Mouse (Mus musculus) intestine, embryonic 14.5 days (tissue): ENCODE results near the gene Zfp385b. TPM values are rescaled to one million over a fixed set of nuclear protein-coding genes. Genes with fewer than 3 reads are reported as not detected.

Experiments used
- ATAC-seq: fragments of 200-750 bp; cut with Nextera tagmentation; replicated peaks from 2 replicates; pipeline ENCODE4 v1.8.0; 2017; ENCODE audit warnings: low read depth, moderate number of reproducible peaks, moderate TSS enrichment, moderate library complexity; ENCODE audit not compliant: low FRiP score, low TSS enrichment
- DNase-seq: peaks from one replicate; pipeline ENCODE4 v3.0.0-alpha.2; 2018; ENCODE audit warnings: low spot score
- H3K27ac ChIP-seq: fragments of 300-500 bp; sonication (generic); 2 replicates; pipeline ENCODE4 v1.5.1; 2014; ENCODE audit warnings: low read depth, mild to moderate bottlenecking, control low read depth
- H3K27me3 ChIP-seq: fragments of 300-500 bp; sonication (generic); replicated peaks from 2 replicates; pipeline ENCODE4 v1.6.1; 2014; ENCODE audit warnings: low read length, control low read depth; ENCODE audit not compliant: control insufficient read depth, insufficient read depth
- H3K36me3 ChIP-seq: fragments of 300-500 bp; sonication (generic); 2 replicates; pipeline ENCODE4 v1.6.1; 2014; ENCODE audit warnings: low read length, control low read depth; ENCODE audit not compliant: control insufficient read depth, insufficient read depth
- H3K4me1 ChIP-seq: fragments of 300-500 bp; sonication (generic); replicated peaks from 2 replicates; pipeline ENCODE4 v1.6.1; 2014; ENCODE audit warnings: low read length, control low read depth, mixed read lengths; ENCODE audit not compliant: control insufficient read depth, insufficient read depth
- H3K4me2 ChIP-seq: fragments of 300-500 bp; sonication (generic); 2 replicates; pipeline ENCODE4 v1.6.1; 2014; ENCODE audit warnings: low read length
- H3K4me3 ChIP-seq: fragments of 300-500 bp; sonication (generic); 2 replicates; pipeline ENCODE4 v1.5.1; 2014; ENCODE audit warnings: low read depth, low read length, control low read depth, mixed read lengths
- H3K9ac ChIP-seq: fragments of 300-500 bp; sonication (generic); 2 replicates; pipeline ENCODE4 v1.6.1; 2014; ENCODE audit warnings: mild to moderate bottlenecking, low read length
- H3K9me3 ChIP-seq: fragments of 300-500 bp; sonication (generic); 2 replicates; pipeline ENCODE4 v1.6.1; 2016; ENCODE audit warnings: low read length, control low read depth; ENCODE audit not compliant: control insufficient read depth
- WGBS: fragments of 180-500 bp; shearing (Covaris S2); extraction: QIAGEN DNeasy Blood & Tissue Kit; methylation state at CpG from one replicate; pipeline ENCODE4 v1.1.7; 2014; 5-methylcytosine and 5-hydroxymethylcytosine counted together
- polyA plus RNA-seq: library from polyadenylated mRNA; unstranded; fragments of >200 nt; fragmentation: Nextera tagmentation; extraction: Ambion mirVana; gene quantifications from 2 replicates; pipeline ENCODE4 v1.2.1, GENCODE M21; 2014

Zfp385b gene
- polyA plus RNA-seq, 1 experiment from 2014 or later, result 7.9 TPM

DNA sequence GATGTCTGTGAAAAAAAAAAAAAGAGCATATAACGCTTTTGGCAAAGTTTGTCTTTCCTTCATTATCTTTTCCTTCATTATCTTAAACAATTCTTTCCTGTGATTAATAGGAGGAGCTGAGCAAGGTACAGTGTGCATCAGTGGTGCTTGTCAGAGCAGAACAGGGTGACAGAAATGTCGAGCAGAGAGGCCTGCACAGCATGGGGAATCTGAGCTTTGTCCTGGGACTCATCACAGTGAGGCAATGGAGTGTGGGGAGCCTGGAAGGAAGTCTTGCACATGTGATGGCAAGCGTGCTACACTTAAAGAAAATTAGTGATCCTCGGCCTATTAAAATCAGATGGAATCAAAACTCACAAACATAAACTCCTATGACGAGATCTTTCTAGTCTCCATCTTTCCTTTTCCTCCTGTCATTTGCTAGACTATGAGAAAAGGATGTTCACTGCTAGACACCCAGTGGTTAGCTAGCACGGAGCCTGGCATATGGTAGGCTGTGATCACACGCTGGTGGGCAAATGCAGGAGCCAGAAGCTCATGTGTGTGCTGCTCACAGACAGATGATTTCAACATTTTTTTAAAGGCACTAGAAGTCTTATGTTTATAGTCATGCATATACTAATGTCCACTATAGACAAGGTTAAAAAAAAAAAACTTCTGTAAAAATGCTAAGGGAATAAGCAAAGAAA, 209.0 kb downstream of the Zfp385b start:
- H3K27ac ChIP-seq, result no peak overlapping the region
- H3K4me2 ChIP-seq, result no peak overlapping the region
- ATAC-seq (no peak), DNase-seq (no peak)
- no peak overlapping the region for H3K9ac ChIP-seq
- H3K9me3 ChIP-seq, result no peaks in the 10 kb centered on the region
- no peaks in the 10 kb centered on the region; the same call in 1 of the 2 replicates for H3K4me1 ChIP-seq
- no peaks in the 10 kb centered on the region for H3K36me3 ChIP-seq
- no peak overlapping the region for H3K4me3 ChIP-seq
- WGBS, result 79% methylated on average over 7 of the region's 7 CpGs
- H3K27me3 ChIP-seq, result no peaks in the 10 kb centered on the region

DNA sequence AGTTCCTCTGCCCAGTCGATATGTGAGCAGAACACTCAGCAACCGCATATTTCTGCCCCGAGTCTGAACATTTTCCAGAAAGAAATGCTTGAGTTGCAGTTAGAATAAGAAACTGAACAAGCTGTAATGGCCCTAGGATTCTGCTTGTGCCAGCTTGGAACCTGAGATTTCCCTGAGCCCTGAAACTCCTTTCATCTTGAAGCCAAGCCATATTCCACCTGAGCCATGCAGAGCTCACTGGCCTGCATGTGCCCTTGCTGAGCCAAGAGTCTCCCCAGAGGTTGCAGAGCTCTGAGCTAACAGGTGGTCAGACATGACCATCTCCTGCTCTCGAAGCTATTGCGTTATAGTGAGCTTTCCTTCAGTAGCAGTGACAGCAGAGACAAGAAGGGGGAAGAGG, 210.0 kb downstream of the Zfp385b start:
- DNase-seq, result no peak
- no peaks in the 10 kb centered on the region for H3K36me3 ChIP-seq
- H3K27ac ChIP-seq, result no peak overlapping the region
- H3K27me3 ChIP-seq, result no peaks in the 10 kb centered on the region
- no peak overlapping the region for H3K4me2 ChIP-seq
- ATAC-seq, result no peak
- H3K9me3 ChIP-seq, result no peaks in the 10 kb centered on the region
- WGBS, result 84% methylated on average over 5 of the region's 5 CpGs
- no peaks in the 10 kb centered on the region; the same call in 1 of the 2 replicates for H3K4me1 ChIP-seq
- H3K9ac ChIP-seq, result no peak overlapping the region
- no peak overlapping the region for H3K4me3 ChIP-seq

DNA sequence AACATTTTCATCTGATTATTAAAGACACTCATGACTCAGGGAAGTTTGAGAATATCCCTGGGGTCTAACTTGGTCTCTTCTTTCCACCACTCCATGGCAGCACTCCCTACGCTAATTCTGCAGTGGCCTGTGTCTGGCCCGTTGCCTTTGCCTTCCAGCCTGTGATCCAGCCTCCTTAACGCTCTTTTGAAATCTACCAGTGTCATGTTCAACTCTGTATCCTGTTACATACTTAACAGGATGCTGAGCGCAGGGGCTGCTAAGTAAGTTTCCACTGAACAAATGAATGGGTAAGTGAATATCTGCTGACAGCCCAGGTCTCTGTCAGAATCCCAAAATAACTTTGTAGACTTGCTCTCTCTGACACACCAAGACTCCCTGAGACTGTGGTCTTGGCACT, 210.8 kb downstream of the Zfp385b start:
- DNase-seq, result no peak
- Histone ChIP-seq H3K36me3 (no peaks in the 10 kb centered on the region), H3K9me3 (no peaks in the 10 kb centered on the region), H3K4me2 (no peak overlapping the region), H3K4me3 (no peak overlapping the region), H3K27ac (no peak overlapping the region), H3K4me1 (no peaks in the 10 kb centered on the region; the same call in 1 of the 2 replicates), H3K9ac (no peak overlapping the region), H3K27me3 (no peaks in the 10 kb centered on the region)
- WGBS, result 66% methylated on average over 4 of the region's 4 CpGs
- ATAC-seq, result no peak

DNA sequence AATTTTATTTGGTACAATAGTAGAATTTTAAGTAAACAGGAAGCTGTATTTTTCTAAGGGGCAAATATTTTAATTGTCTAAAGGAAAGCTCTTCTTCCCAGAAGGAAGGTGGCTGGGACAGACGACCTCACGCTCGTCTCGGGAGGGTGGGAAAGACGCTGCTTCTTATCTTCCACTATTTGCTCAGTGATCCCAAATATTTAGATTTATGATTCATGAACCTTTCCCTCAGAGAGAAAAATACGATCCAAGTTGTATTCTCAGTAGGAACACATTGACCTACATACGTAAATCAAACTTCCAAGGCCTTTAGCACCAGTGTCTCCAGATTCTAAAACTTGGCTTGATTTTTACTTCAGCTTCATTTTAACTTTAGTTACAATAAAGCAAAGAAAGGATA, 226.0 kb downstream of the Zfp385b start:
- DNase-seq (no peak), ATAC-seq (no peak)
- Histone ChIP-seq H3K4me1 (peaks cover 4% of the 10 kb centered on the region; the same call in 1 of the 2 replicates), H3K27me3 (no peaks in the 10 kb centered on the region), H3K27ac (no peak overlapping the region), H3K4me2 (no peak overlapping the region), H3K36me3 (no peaks in the 10 kb centered on the region), H3K9ac (no peak overlapping the region), H3K9me3 (no peaks in the 10 kb centered on the region), H3K4me3 (no peak overlapping the region)
- 21% methylated on average over 7 of the region's 7 CpGs for WGBS

DNA sequence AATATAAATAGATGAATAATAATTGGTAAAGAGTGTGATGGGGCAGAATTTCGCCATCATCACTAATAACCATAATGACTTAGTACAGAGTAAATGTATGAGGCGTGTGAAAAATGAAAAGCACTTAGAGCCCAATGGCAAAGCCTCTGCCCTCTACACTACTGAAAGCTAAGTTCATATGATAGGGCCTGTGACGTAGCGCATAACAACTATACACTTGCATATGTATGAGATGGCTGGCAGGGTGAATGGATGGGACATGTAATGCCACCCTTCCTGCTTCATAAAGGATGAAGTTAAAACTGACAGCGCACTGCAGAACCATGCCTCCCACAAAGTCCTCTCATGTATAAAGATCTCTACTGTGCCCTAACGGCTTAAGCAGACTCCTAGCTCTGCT, 226.9 kb downstream of the Zfp385b start:
- ATAC-seq (no peak), DNase-seq (no peak)
- Histone ChIP-seq H3K27me3 (no peaks in the 10 kb centered on the region), H3K9me3 (peaks cover 1% of the 10 kb centered on the region; the same call in 1 of the 2 replicates), H3K27ac (no peak overlapping the region), H3K36me3 (no peaks in the 10 kb centered on the region), H3K4me1 (peaks cover 4% of the 10 kb centered on the region; the same call in 1 of the 2 replicates), H3K4me3 (no peak overlapping the region), H3K4me2 (no peak overlapping the region), H3K9ac (no peak overlapping the region)
- 86% methylated on average over 6 of the region's 6 CpGs for WGBS

DNA sequence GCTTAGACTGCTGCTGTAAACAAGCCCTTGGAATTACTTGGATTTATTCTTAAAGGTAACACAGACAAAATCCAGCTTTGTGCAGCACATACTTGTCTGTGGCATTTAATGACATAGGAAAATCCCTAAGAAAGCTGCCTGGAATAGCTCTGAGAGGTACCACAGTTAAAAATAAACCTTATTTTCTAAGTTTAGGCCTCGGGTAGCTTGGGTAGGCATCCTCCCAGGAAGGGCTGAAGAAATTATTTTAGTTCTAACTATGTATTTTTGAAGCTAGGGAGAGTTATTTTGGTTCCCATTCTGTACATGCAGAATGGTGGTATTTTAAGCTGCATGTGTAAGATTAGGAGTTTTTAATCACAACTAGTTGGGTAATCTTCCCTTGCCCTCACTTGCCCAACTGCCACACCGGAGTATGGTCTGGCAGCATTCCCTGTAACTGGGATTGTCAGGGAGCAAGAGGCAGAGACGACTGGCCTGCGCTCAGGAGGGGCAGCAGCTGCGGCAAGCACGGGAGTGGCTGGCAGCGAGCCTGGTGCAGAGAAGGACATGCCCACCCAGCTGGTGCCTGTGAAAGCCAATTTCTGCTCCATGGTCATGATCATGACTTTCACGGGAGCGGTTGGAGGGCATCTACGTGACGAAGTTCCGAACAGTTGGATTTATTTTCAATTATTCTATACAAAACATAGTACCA, 230.1 kb downstream of the Zfp385b start:
- Histone ChIP-seq H3K9me3 (peaks cover 3% of the 10 kb centered on the region; the same call in 1 of the 2 replicates), H3K27me3 (no peaks in the 10 kb centered on the region), H3K36me3 (no peaks in the 10 kb centered on the region), H3K9ac (no peak overlapping the region), H3K4me1 (peaks cover 4% of the 10 kb centered on the region; the same call in 1 of the 2 replicates), H3K4me3 (no peak overlapping the region), H3K4me2 (no peak overlapping the region), H3K27ac (no peak overlapping the region)
- WGBS, result 77% methylated on average over 12 of the region's 12 CpGs
- ATAC-seq, result no peak
- no peak for DNase-seq

DNA sequence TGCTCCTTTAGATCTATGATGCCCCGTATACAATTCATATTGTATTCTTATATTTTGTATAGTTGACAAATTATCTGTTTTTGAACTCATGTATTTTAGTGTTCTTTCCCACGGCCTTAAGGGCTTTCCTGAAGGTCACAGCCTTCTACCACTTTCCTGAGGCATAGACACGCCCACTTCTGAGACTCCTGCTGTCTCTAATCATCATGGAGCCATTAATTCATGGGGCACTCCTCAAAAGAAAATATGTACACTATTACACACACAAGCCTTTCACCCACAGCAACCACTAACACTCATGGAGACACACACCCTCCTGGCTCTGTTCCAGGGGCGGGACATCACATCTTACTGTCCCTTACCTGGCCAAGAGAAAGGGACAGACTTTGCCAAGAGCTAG, 232.1 kb downstream of the Zfp385b start:
- H3K4me3 ChIP-seq, result no peak overlapping the region
- WGBS, result 89% methylated on average over 4 of the region's 4 CpGs
- H3K9me3 ChIP-seq, result peaks cover 3% of the 10 kb centered on the region; the same call in 1 of the 2 replicates
- H3K4me2 ChIP-seq, result no peak overlapping the region
- H3K4me1 ChIP-seq, result no peaks in the 10 kb centered on the region
- no peak overlapping the region for H3K27ac ChIP-seq
- ATAC-seq (no peak), DNase-seq (no peak)
- H3K36me3 ChIP-seq, result no peaks in the 10 kb centered on the region
- H3K9ac ChIP-seq, result no peak overlapping the region
- H3K27me3 ChIP-seq, result no peaks in the 10 kb centered on the region

DNA sequence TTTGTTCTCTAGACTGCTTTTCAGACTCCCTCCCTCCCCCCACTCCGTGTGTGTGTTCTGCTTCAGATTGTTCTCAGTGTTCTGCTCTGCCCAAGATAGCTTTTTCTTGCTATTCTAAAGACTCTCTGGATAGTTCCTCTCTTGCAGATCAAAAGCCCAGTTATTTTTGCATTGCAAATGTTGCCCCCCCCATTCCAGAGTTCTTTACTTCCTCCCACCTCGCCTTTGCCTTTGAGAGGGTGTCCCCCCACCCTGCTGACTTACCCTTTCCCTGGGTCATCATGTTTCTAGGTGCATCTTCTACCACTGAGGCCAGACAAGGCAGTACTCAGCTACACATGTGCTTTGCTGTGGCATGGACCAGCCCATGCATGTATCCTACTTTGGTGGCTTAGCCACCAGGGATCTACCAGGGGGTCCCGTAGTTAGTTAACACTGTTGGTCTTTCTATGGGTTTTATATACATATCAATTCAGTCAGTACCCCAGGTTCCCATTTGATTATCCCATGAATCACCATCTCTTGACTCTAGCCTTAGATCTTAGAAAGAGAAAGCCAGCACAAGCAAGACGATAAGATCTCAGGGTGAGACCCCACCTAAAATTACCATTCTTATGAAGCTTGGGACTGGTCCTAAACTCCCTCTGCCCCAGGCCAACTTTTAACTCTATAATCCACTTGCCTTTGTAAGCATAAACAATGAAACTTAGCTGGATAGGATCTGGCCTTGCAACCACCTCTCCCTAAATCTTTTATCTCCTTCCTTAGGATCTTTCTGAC, 232.7 kb downstream of the Zfp385b start:
- Histone ChIP-seq H3K36me3 (no peaks in the 10 kb centered on the region), H3K27ac (no peak overlapping the region), H3K9me3 (peaks cover 3% of the 10 kb centered on the region; the same call in 1 of the 2 replicates), H3K27me3 (no peaks in the 10 kb centered on the region), H3K4me2 (no peak overlapping the region), H3K4me3 (no peak overlapping the region), H3K9ac (no peak overlapping the region), H3K4me1 (no peaks in the 10 kb centered on the region)
- 76% methylated on average over 4 of the region's 4 CpGs for WGBS
- no peak for DNase-seq
- no peak for ATAC-seq
